Mouse (Mus musculus): ENCODE data around the gene Snx11.
"Not testable (repeated sequence)": the region's sequence is repeated elsewhere in the genome, so short reads cannot be mapped to it uniquely, and the experiment has no call there.

Gene Snx11

DNA sequence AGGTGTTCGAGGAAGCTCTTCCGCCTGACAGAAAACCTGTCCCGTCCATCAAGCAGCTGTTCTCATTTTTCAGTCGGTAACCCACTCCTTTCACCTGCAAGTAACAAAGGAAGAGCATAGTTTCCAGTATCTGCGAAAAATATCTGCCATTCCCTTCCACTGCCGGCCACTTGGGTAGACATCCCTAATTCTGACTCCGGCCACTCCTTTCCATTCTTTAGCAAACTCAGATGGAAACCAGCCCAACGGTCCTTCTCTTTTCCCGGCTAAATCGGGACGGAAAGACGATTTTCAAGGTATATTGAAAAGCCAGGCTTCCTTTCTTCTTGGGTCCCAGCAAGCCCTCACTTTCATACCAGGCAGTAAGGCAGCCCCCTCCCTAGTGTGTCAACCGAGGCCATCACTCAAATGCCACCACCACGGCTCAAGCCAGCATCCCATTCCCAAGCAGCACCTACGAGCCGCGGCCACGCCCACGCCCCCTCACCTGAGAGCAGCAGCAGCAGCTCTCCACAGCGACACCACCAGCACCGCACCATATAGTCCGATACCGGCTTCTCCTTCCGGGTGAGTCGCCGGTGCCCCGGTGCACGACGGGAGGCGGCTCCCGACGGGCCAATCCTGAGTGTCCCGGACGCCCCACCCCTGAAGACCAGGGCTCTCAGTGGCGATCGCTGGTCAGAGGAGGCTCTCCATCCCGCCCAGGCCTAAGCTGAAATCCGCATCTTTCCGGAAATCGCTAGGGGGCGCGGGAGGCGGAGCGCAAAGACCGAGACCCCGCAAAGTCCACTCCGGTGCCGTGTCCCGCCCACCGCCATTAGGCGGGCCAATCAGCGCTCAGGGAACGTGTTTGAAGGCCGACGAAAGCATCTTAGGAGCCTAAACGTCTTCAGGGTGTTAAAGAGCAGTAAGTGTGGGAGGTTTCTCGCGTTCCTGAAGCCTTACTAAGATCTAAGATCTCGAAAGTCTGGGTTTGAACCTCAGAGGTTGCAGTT lies at the start of gene Snx11:
TSS of gene Snx11 (minus strand) at position 592 of the 995 bp plus-strand sequence.
- DNase-seq (ENCODE audit: extremely low spot score, low spot score) = peak; percentile 99

GRCm38 (mm10) chr11:96826481-96826880 lies 49.1 kb upstream of the Snx11 start:
- no peak for DNase-seq (ENCODE audit: extremely low spot score, low spot score)

DNA sequence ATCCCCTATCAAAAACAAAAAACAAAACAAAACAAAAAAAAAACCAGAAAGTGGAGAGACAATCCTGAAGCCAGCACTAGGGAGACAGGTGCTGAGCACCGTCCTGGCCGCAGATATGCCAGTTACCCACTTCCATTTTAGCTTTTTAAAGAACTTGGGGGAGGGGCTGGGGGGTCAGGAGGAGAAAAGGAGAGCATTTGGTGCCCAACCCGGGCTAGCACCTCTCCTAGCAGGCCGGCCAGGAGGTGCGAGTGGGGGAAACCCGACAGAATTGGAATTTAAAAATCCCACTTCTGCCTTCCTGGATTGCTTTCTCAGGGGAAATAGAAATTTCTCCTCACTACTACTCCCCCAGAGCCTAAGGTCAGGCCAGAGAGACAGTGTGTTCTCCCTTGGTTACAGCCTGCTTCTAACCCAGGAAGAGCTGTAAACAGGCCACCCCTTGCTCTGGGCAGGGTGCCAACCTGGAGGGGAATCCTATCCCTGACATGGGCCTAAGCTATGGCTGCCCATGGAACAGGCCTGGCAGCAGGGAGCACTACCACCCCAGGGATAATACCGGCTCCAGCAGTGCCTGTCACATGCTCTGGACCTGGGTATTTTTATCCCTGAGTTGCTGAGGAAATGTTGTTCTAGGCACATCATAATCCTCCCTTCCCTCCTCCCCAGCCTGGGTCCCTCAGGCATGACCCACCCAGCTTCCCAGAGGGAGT lies 47.6 kb upstream of the Snx11 start:
- DNase-seq (ENCODE audit: extremely low spot score, low spot score) = no peak

DNA sequence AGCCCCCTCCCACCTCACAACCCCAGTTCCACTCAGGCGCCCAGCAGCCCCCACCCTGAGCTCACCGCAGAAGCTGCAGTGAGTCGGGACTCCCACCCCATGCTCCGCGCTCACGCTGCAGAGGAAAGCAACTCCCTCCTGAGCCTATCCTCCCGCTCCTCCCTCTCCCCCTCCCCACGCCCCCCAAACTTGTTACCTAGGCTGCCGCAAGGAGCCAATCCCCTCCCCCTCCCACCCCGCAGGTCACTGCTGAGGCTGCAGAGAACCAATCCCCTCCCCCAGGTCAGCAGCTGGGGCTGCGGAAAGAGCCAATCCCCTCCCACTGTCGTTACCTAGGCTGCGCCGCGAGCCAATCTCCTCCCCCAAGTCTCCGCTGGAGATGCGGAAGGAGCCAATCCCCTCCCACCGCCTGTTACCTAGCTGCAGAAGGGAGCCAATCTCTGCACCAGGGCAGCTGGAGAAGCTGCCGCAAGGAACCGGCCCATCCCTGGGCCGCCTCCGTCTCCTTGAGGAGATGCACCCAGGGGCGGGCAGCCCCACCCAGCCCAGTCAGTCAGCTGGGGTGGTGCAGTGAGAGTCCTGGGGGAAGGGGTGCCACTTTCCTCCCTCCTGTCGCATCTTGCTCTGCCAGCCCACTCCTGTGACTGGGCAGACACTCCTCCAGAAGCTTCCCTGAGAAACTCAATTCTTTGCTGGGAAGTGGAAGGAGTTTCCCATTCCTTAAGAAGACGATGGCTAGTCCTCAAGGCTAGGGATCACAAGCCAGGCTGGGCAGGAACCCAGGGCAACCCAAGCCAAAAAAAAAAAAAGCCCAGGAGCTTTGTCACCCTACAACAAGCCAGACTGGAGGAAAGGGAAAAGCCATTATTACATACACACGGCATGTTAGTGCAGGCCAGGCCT lies 46.8 kb upstream of the Snx11 start:
- DNase-seq (ENCODE audit: extremely low spot score, low spot score) = peak; percentile 91

- no peak for DNase-seq (ENCODE audit: extremely low spot score, low spot score)
Observed at GRCm38 (mm10) chr11:96823471-96823837, 46.1 kb upstream of the Snx11 start.

- DNase-seq (ENCODE audit: extremely low spot score, low spot score) = no peak
Observed at GRCm38 (mm10) chr11:96822675-96823470, 45.5 kb upstream of the Snx11 start.

- no peak for DNase-seq (ENCODE audit: extremely low spot score, low spot score)
Observed at GRCm38 (mm10) chr11:96821956-96822355, 44.6 kb upstream of the Snx11 start.

GRCm38 (mm10) chr11:96818128-96818710 lies 40.9 kb upstream of the Snx11 start:
- no peak for DNase-seq (ENCODE audit: extremely low spot score, low spot score)

DNA sequence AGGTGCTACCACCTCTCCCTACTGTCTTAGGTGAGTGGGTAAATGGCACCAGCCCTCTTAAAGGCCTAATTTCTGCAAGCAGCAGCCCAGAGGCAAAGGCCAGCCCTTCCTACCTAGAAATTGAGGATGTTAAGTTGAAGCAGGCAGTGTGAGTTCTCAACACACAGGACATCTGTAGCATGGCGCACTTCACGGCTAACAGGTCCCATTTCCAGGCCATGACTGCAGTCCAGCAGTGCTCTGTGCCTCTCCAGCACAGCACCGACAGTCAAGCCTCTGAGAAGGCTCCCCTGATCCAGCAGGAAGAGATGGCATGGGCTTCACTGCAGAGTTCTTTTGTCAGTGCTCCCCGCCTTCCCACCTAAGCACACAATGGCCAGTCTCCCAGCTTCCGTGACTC lies 39.6 kb upstream of the Snx11 start:
- DNase-seq (ENCODE audit: extremely low spot score, low spot score) = no peak

DNA sequence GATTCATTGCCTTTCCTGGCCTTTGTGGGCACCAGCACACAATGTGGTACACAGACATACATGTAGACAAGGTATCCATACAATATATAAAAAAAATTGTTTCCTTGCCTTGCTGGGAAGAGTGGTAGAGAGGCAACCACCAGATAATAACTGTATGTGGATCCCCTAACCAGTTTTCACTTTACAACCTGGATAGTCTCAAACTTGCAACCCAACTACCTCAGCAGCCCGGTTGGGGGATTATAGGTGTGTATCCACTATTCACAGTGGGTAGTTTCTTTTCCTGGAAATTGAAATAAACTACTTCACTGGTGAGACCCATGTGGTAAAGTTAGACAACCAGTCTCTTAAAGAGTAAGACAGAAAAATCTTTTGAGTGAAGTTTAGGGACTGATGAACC lies 39.1 kb upstream of the Snx11 start:
- no peak for DNase-seq (ENCODE audit: extremely low spot score, low spot score)

- DNase-seq (ENCODE audit: extremely low spot score, low spot score) = no peak
Observed at GRCm38 (mm10) chr11:96815895-96816294, 38.5 kb upstream of the Snx11 start.

- no peak for DNase-seq (ENCODE audit: extremely low spot score, low spot score)
Observed at GRCm38 (mm10) chr11:96814443-96814842, 37.1 kb upstream of the Snx11 start.

- no peak for DNase-seq (ENCODE audit: extremely low spot score, low spot score)
Observed at GRCm38 (mm10) chr11:96813920-96814319, 36.6 kb upstream of the Snx11 start.

DNA sequence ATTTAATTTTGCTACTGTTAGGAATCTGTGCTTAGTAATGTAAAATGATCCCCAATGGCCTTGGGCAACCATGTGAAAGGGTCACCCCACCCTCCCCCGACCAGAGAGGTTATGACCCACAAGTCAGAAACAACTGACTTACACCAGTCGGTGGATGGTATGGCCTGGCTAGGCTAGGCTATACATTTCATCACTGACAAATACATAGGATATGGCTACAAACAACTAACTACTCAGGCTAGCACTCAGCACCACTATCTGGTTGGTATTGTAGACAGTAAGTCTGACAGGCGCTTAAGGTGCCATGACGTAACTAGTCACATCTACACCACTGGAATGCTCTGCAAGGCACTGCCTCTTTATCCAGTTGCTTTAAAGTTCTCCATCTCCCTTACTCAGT lies 36.1 kb upstream of the Snx11 start:
- DNase-seq (ENCODE audit: extremely low spot score, low spot score) = no peak

DNA sequence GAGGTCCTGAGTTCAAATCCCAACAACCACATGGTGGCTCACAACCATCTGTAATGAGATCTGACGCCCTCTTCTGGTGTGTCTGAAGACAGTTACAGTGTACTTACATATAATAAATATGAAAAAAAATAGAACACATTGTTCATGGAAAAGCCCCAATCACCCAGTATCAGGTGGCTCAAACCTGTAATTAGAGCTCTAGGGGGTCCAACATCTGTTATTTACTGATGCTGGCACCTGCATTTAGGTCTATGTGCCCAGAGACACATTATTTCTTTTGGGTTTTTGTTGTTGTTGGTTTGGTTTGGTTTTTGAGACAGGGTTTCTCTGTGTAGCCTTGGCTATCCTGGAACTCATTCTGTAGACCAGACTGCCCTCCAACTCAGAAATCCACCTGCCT lies 33.8 kb upstream of the Snx11 start:
- DNase-seq (ENCODE audit: extremely low spot score, low spot score) = not testable (repeated sequence)

DNA sequence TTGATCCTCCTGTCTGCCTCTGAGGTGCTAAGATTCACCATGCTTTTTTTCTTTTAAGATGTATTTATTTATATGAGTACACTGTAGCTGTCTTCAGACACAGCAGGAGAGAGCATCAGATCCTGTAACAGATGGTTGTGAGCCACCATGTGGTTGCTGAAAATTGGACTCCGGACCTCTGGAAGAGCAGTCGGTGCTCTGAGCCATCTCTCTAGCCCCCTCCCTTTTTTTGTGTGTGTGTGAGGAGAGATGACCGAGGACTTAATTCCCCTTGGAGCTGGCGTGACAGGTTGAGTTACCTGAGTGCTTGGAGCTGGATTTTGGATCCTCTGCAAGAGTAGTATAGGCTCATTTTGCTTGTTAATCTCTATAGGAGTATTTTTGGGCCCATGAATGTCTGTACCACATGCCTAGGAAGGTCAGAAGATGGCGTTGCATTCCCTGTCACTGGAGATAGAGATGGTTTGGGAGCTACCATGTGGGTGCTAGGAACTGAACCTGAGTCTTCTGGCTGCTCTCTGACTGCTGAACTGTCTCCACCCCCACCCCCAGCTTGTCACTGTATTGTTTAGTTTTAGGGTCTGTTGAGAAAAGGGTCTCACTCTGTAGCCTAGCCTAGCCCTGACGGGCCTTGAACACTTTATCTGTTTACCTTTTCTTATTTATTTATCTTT lies 32.3 kb upstream of the Snx11 start:
- DNase-seq (ENCODE audit: extremely low spot score, low spot score) = no peak

- DNase-seq (ENCODE audit: extremely low spot score, low spot score) = no peak
Observed at GRCm38 (mm10) chr11:96808066-96808465, 30.7 kb upstream of the Snx11 start.

DNA sequence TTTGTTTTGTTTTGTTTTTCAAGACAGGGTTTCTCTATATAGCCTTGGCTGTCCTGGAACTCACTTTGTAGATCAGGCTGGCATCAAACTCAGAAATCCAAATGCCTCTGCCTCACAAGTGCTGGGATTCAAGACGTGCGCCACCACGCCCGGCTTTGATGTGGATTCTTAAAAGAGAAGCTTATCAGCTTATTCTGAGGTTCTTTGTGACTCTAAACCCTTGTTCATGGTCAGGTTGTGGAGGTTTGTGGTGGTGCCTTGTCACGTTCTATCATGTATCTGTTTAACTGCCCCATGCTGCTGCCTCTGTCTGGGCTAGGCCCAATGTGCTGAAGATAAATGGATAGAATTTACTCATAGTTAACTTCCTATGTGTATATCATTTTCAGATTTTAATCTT lies 28.2 kb upstream of the Snx11 start:
- no peak for DNase-seq (ENCODE audit: extremely low spot score, low spot score)

GRCm38 (mm10) chr11:96799511-96799910 lies 22.2 kb upstream of the Snx11 start:
- DNase-seq (ENCODE audit: extremely low spot score, low spot score) = no peak

GRCm38 (mm10) chr11:96796586-96796985 lies 19.2 kb upstream of the Snx11 start:
- DNase-seq (ENCODE audit: extremely low spot score, low spot score) = no peak
